Mouse (Mus musculus) hindbrain, embryonic 13.5 days (tissue): ENCODE results near the gene Cep44. TPM values are rescaled to one million over a fixed set of nuclear protein-coding genes. Genes with fewer than 3 reads are reported as not detected.

Experiments
- microRNA-seq: library from miRNA; unstranded; fragments of <30 nt; microRNA quantifications from one replicate; pipeline ENCODE4, GENCODE M21; 2016
- polyA plus RNA-seq: library from polyadenylated mRNA; unstranded; fragments of >200 nt; fragmentation: Nextera tagmentation; extraction: Ambion mirVana; gene quantifications from 2 replicates; pipeline ENCODE4 v1.2.1, GENCODE M21; 2015

The Cep44 gene
- polyA plus RNA-seq, 1 experiment from 2014 or later: 30.0 TPM

Small RNA genes within 50 kb of the gene (microRNA-seq; reads per million reads assigned to microRNA genes)
- gene Gm25992: not detected

Other genes starting within 250 kb of the Cep44 start
- 39.4 and 42.6 TPM in 2 replicates for gene Fbxo8, start within 50 bp of the Cep44 start, polyA plus RNA-seq